Mouse (Mus musculus): ENCODE measurements at regions not wholly inside any gene's neighbourhood (a gene's known extent, or its start where the extent isn't known, plus 50 kb on each side); places are given as distances from the start of the nearest gene placed in this dataset.

DNA sequence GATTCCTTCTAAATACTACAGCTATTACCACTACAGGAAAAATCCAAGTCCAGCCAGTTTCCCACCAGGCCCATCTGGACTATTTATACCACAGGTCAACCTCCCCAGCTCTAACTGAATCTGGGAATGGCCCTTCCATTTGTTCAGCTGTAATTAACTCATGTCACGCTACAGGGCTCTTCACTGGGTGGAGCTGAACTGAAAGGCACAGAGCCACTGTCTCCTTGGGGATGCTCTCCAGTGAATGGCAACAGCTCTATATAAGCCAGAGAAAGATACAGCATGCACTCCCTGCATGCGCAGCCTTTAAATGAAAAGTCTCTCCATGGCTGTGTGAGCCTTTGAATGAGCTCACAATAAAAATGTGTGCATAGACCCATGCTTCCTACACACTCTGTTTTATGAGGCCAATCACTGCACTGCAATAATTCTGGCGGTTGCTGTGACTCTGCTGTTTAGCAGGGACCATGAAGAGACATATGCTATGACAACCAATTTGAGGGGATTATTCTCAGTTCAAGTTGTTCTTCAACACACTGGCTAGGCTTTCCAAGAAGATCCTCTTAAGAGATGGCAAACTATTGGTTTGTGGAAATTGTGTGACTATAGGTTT lies 376.3 kb upstream of the Kif18a start:
- WGBS, result 38% methylated on average over 3 of the region's 3 CpGs
- H3K4me3 ChIP-seq (ENCODE audit: low read depth, low read length), result no peak overlapping the region
- H3K36me3 ChIP-seq (ENCODE audit: insufficient read depth, low read length), result no peaks in the 10 kb centered on the region
- no peaks in the 10 kb centered on the region for H3K9me3 ChIP-seq (ENCODE audit: low read length)
- no peak for TF ChIP-seq CTCF (IDR thresholded peaks at IDR 0.05)
- no peaks in the 10 kb centered on the region for H3K4me1 ChIP-seq (ENCODE audit: insufficient read depth, low read length)
- H3K4me2 ChIP-seq (ENCODE audit: low read depth, low read length, poor library complexity, severe bottlenecking), result no peak overlapping the region
- H3K9ac ChIP-seq (replicated peaks; ENCODE audit: low read length, poor library complexity, severe bottlenecking), result no peak overlapping the region
- DNase-seq (ENCODE audit: low spot score) (peak; percentile 79), ATAC-seq (ENCODE audit: low FRiP score) (peak; percentile 73)
- H3K27me3 ChIP-seq (ENCODE audit: insufficient read depth, low read length), result no peaks in the 10 kb centered on the region
- no peak overlapping the region for H3K27ac ChIP-seq (ENCODE audit: low read depth, low read length)

DNA sequence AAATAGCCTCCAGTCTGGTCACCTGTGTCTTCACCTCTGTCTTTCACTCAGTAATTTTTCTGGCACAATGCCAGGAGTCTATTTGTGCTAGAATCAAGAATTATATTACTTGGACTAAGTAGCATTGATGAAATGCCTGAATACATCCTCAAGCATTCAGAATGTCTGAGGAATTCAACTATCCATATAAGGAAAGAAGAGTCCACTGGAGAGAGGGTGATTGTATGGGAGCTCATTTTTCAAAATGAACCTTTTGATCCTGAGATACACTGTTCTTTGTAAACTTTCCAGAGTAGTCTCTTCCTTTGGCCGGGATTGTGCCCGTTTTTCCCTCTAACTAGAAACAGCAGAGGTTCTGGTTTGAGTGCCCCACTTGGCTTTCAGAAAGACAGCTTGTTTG lies 367.0 kb upstream of the Kif18a start:
- Histone ChIP-seq H3K4me3 (ENCODE audit: low read depth, low read length) (no peak overlapping the region), H3K27me3 (ENCODE audit: insufficient read depth, low read length) (no peaks in the 10 kb centered on the region), H3K27ac (ENCODE audit: low read depth, low read length) (no peak overlapping the region), H3K9ac (replicated peaks; ENCODE audit: low read length, poor library complexity, severe bottlenecking) (no peak overlapping the region), H3K36me3 (ENCODE audit: insufficient read depth, low read length) (no peaks in the 10 kb centered on the region), H3K9me3 (ENCODE audit: low read length) (no peaks in the 10 kb centered on the region), H3K4me2 (ENCODE audit: low read depth, low read length, poor library complexity, severe bottlenecking) (no peak overlapping the region), H3K4me1 (ENCODE audit: insufficient read depth, low read length) (no peaks in the 10 kb centered on the region)
- DNase-seq (ENCODE audit: low spot score) (no peak), ATAC-seq (ENCODE audit: low FRiP score) (no peak)
- TF ChIP-seq CTCF (IDR thresholded peaks at IDR 0.05), result no peak
- 73% methylated on average over 2 of the region's 2 CpGs for WGBS

DNA sequence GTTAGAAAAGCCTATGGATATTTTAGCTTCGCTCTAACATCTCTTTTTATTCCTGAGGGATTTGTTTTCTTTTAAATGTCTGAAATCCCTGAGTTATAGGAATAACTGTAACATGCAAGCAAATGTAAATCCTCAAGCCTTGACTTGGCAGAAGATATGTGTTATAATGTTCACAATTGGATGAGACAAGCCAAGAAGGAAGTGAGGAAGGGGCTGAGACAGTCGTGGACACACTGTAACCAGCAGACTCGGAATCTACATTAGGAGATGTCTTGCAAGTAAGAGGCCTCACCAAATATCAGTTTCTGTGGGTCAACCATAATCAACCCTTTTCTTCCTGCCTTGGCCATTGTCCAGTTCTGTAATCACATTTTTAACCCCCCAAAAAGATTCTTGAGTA lies 366.6 kb upstream of the Kif18a start:
- Histone ChIP-seq H3K9ac (replicated peaks; ENCODE audit: low read length, poor library complexity, severe bottlenecking) (no peak overlapping the region), H3K4me1 (ENCODE audit: insufficient read depth, low read length) (no peaks in the 10 kb centered on the region), H3K4me3 (ENCODE audit: low read depth, low read length) (no peak overlapping the region), H3K4me2 (ENCODE audit: low read depth, low read length, poor library complexity, severe bottlenecking) (no peak overlapping the region), H3K36me3 (ENCODE audit: insufficient read depth, low read length) (no peaks in the 10 kb centered on the region), H3K9me3 (ENCODE audit: low read length) (no peaks in the 10 kb centered on the region), H3K27ac (ENCODE audit: low read depth, low read length) (no peak overlapping the region), H3K27me3 (ENCODE audit: insufficient read depth, low read length) (no peaks in the 10 kb centered on the region)
- ATAC-seq (ENCODE audit: low FRiP score) (no peak), DNase-seq (ENCODE audit: low spot score) (no peak)
- no peak for TF ChIP-seq CTCF (IDR thresholded peaks at IDR 0.05)
- WGBS, result 75% methylated on average over 3 of the region's 3 CpGs

DNA sequence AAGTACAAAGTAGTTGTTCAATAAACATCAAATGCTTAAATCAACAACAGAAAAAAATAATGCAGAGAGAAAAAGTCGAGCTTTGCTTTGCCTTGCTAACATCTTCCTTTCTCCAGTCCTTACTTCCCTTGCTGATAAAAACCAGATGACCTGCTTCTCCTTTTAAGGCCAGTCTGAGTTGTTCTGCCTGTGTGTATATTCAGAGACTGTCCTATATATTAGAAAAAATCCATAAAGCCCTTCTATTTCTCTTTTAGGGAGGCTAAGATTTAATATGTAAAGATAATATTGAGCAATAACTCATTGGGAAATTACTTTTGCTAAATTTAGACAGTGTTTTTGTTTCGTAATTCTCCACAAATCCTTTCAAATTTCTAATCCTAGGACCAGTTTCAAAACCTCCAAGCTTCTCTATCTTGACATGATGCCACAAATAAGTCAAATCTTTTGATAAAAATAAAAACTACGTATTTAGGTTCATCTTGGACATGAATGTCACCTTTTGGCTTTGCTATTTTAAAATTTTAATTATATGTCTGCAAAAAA lies 361.0 kb upstream of the Kif18a start:
- Histone ChIP-seq H3K4me1 (ENCODE audit: insufficient read depth, low read length) (no peaks in the 10 kb centered on the region), H3K9ac (replicated peaks; ENCODE audit: low read length, poor library complexity, severe bottlenecking) (no peak overlapping the region), H3K4me3 (ENCODE audit: low read depth, low read length) (no peak overlapping the region), H3K27me3 (ENCODE audit: insufficient read depth, low read length) (no peaks in the 10 kb centered on the region), H3K9me3 (ENCODE audit: low read length) (no peaks in the 10 kb centered on the region), H3K36me3 (ENCODE audit: insufficient read depth, low read length) (no peaks in the 10 kb centered on the region), H3K27ac (ENCODE audit: low read depth, low read length) (no peak overlapping the region), H3K4me2 (ENCODE audit: low read depth, low read length, poor library complexity, severe bottlenecking) (no peak overlapping the region)
- ATAC-seq (ENCODE audit: low FRiP score), result no peak
- no peak for TF ChIP-seq CTCF (IDR thresholded peaks at IDR 0.05)
- no peak for DNase-seq (ENCODE audit: low spot score)
- WGBS, result 87% methylated on average over 3 of the region's 3 CpGs

DNA sequence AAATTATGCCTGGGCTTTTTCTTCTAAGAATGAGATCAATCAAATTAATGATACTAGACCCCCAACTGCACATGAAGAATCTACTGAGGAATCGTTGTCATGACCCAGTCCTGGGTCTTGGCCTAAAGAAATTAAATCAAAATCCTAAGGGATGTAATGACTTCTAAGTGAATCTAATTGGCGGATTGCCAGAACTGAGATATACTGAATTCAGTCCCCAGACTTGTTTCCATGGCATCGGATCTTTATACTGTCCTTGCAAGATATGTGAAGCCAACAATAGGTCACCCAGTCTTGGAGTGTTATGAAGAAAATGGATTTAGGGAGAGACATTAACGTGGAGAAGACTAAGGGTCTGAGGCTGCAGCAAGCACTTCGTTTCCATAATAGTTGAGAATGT lies 360.4 kb upstream of the Kif18a start:
- no peaks in the 10 kb centered on the region for H3K4me1 ChIP-seq (ENCODE audit: insufficient read depth, low read length)
- no peak overlapping the region for H3K4me2 ChIP-seq (ENCODE audit: low read depth, low read length, poor library complexity, severe bottlenecking)
- H3K9me3 ChIP-seq (ENCODE audit: low read length), result no peaks in the 10 kb centered on the region
- no peak overlapping the region for H3K27ac ChIP-seq (ENCODE audit: low read depth, low read length)
- H3K4me3 ChIP-seq (ENCODE audit: low read depth, low read length), result no peak overlapping the region
- TF ChIP-seq CTCF (IDR thresholded peaks at IDR 0.05), result no peak
- no peaks in the 10 kb centered on the region for H3K36me3 ChIP-seq (ENCODE audit: insufficient read depth, low read length)
- 50% methylated on average over 5 of the region's 5 CpGs for WGBS
- peak; percentile 26 for DNase-seq (ENCODE audit: low spot score)
- H3K27me3 ChIP-seq (ENCODE audit: insufficient read depth, low read length), result no peaks in the 10 kb centered on the region
- no peak overlapping the region for H3K9ac ChIP-seq (replicated peaks; ENCODE audit: low read length, poor library complexity, severe bottlenecking)
- ATAC-seq (ENCODE audit: low FRiP score), result no peak

DNA sequence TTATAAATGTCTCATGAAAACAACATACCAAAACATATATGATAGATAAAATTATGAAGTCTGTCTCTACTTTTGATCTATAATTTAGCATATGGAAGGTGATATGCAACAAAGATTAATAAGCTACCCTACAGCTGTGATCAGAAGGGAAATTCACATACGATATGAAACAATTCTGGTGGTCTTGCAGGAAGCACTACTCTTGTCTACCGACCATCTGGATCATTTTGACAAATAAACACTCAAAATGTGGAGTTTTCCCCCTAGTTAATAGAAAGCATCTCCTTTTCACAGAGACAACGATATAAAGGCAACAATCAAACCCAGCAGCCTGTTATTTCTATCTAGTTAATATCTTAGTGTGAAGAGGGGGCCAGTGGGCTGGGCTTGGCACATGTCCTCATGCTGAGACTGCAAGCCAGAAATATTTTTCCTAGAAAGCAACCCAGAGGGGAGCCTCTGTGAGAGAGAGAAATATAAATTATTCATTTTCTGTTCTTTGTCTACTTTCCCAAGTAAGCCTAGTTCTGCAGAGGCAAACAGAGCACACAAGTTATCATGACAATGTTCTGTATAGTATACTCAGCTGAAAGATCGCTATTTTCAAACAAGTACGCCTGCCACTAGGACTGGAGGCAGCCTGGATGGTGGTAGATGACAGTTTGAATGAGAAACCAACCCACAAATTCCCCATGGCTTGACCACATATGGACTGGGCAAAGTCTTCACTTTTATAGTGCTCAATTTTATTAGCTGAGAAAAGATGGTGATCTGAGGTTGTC lies 344.4 kb upstream of the Kif18a start:
- TF ChIP-seq CTCF (IDR thresholded peaks at IDR 0.05), result no peak
- H3K36me3 ChIP-seq (ENCODE audit: insufficient read depth, low read length), result no peaks in the 10 kb centered on the region
- no peak overlapping the region for H3K4me3 ChIP-seq (ENCODE audit: low read depth, low read length)
- ATAC-seq (ENCODE audit: low FRiP score) (no peak; the same call in 1 of the 2 replicates), DNase-seq (ENCODE audit: low spot score) (peak; percentile 45)
- no peak overlapping the region for H3K9ac ChIP-seq (replicated peaks; ENCODE audit: low read length, poor library complexity, severe bottlenecking)
- WGBS, result 18% methylated on average over 5 of the region's 5 CpGs
- H3K9me3 ChIP-seq (ENCODE audit: low read length), result no peaks in the 10 kb centered on the region
- H3K27me3 ChIP-seq (ENCODE audit: insufficient read depth, low read length), result no peaks in the 10 kb centered on the region
- H3K4me1 ChIP-seq (ENCODE audit: insufficient read depth, low read length), result no peaks in the 10 kb centered on the region
- no peak overlapping the region for H3K27ac ChIP-seq (ENCODE audit: low read depth, low read length)
- H3K4me2 ChIP-seq (ENCODE audit: low read depth, low read length, poor library complexity, severe bottlenecking), result no peak overlapping the region

All from midbrain, postnatal 0 days (tissue).